Mouse (Mus musculus) embryonic facial prominence, embryonic 11.5 days (tissue): ENCODE data around the gene Usp11. TPM values are rescaled to one million over a fixed set of nuclear protein-coding genes. Genes with fewer than 3 reads are reported as not detected.

Experiments
- ATAC-seq: fragments of 200-750 bp; cut with Nextera tagmentation; replicated peaks from 2 replicates; pipeline ENCODE4 v1.8.0; 2017; ENCODE audit warnings: low read depth; ENCODE audit not compliant: insufficient number of reproducible peaks, low FRiP score, low TSS enrichment
- DNase-seq: peaks from one replicate; pipeline ENCODE4 v3.0.0-alpha.2; 2015; ENCODE audit warnings: low spot score
- H3K27ac ChIP-seq: fragments of 300-500 bp; sonication (generic); replicated peaks from 2 replicates; pipeline ENCODE4 v1.5.1; 2014; ENCODE audit warnings: mild to moderate bottlenecking, low read depth, low read length, control low read depth
- H3K27me3 ChIP-seq: fragments of 300-500 bp; sonication (generic); 2 replicates; pipeline ENCODE4 v1.6.1; 2014; ENCODE audit warnings: mild to moderate bottlenecking, low read length, moderate library complexity, mixed read lengths; ENCODE audit not compliant: control insufficient read depth, insufficient read depth
- H3K36me3 ChIP-seq: fragments of 300-500 bp; sonication (generic); replicated peaks from 2 replicates; pipeline ENCODE4 v1.6.1; 2014; ENCODE audit warnings: low read depth, mild to moderate bottlenecking, low read length, moderate library complexity, mixed read lengths; ENCODE audit not compliant: control insufficient read depth, insufficient read depth
- H3K4me1 ChIP-seq: fragments of 300-500 bp; sonication (generic); 2 replicates; pipeline ENCODE4 v1.6.1; 2014; ENCODE audit warnings: low read length, mixed read lengths; ENCODE audit not compliant: control insufficient read depth, insufficient read depth
- H3K4me2 ChIP-seq: fragments of 300-500 bp; sonication (generic); 2 replicates; pipeline ENCODE4 v1.6.1; 2014; ENCODE audit warnings: low read depth, mild to moderate bottlenecking, control low read depth, low read length, moderate library complexity
- H3K4me3 ChIP-seq: fragments of 300-500 bp; sonication (generic); 2 replicates; pipeline ENCODE4 v1.5.1; 2014; ENCODE audit warnings: low read depth, low read length, control low read depth
- H3K9ac ChIP-seq: fragments of 300-500 bp; sonication (generic); replicated peaks from 2 replicates; pipeline ENCODE4 v1.6.1; 2014; ENCODE audit warnings: mild to moderate bottlenecking, control low read depth, low read length
- H3K9me3 ChIP-seq: fragments of 300-500 bp; sonication (generic); replicated peaks from 2 replicates; pipeline ENCODE4 v1.6.1; 2016; ENCODE audit warnings: mild to moderate bottlenecking, low read length, inconsistent platforms, mixed read lengths; ENCODE audit not compliant: control insufficient read depth
- WGBS: fragments of 180-500 bp; shearing (Covaris S2); extraction: QIAGEN DNeasy Blood & Tissue Kit; methylation state at CpG from one replicate; pipeline ENCODE4 v1.1.7; 2014; 5-methylcytosine and 5-hydroxymethylcytosine counted together
- polyA plus RNA-seq: library from polyadenylated mRNA; unstranded; fragments of >200 nt; fragmentation: Nextera tagmentation; extraction: Ambion mirVana; gene quantifications from 2 replicates; pipeline ENCODE4 v1.2.1, GENCODE M21; 2014

The Usp11 gene
- polyA plus RNA-seq, result 68.2 and 70.8 TPM in 2 replicates

DNA sequence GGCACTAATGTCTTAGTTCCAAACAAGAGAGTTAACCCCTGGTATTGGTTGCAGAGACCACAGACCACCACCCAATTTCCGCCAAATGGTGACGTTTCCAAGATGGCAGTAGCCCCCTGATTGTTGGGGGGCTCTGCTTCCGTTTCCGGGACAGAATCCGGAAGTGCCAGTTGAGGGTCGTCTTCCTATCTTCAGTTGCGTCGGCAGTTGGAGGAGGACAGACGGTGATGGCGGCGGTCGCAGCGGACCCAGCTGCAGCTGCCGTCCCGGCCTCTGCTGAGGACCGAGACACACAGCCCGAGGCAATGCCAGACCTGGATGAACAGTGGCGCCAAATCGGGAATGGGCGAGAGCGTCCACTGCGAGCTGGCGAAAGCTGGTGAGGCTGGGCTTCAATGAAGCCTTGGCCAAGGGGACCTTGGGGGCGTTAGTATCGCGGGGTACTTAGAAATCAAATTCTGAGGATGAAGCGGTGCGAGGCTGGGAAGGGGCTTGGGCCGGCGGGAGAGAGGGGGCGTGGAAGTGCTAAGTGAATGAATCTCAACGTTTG is at the start of gene Usp11:
Usp11 (plus strand) TSS at position 166 of the 550 bp plus-strand sequence.
- Histone ChIP-seq H3K4me2 (peak within 1 kb of the TSS; percentile 19), H3K27me3 (no peaks in the 10 kb centered on the region), H3K27ac (peak within 1 kb of the TSS; percentile 85), H3K4me1 (no peaks in the 10 kb centered on the region), H3K9me3 (no peaks in the 10 kb centered on the region), H3K4me3 (peak within 1 kb of the TSS; percentile 58), H3K9ac (peak within 1 kb of the TSS; percentile 55), H3K36me3 (no peaks in the 10 kb centered on the region)
- ATAC-seq (peak; percentile 81), DNase-seq (peak; percentile 76)
- 21% methylated on average over 32 of the region's 32 CpGs for WGBS

DNA sequence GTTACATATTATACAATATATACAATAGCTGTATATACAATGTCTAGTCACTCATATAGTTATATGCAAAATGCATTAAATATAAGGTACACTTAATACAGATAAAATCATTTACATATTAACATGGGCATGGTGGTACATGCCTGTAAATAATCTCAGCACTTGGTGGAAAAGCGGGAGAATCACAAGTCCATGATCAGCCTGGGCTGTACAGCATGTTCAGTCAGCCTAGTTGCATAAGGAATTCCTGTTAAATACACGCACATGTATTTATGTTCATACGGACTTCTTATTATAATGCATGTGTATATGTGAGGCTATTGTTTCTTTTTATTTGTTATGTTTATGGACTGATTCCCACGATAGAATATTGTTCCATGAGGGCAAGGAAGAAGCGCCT is 46.1 kb upstream of the Usp11 start:
- H3K9me3 ChIP-seq, result no peaks in the 10 kb centered on the region
- no peak for DNase-seq
- H3K9ac ChIP-seq, result no peak overlapping the region
- H3K4me2 ChIP-seq, result no peak overlapping the region
- H3K4me1 ChIP-seq, result no peaks in the 10 kb centered on the region
- WGBS, result 28% methylated on average over 5 of the region's 5 CpGs
- no peak overlapping the region for H3K4me3 ChIP-seq
- no peaks in the 10 kb centered on the region for H3K36me3 ChIP-seq
- no peak overlapping the region for H3K27ac ChIP-seq
- ATAC-seq, result peak; percentile 14; the same call in 1 of the 2 replicates
- no peaks in the 10 kb centered on the region for H3K27me3 ChIP-seq

DNA sequence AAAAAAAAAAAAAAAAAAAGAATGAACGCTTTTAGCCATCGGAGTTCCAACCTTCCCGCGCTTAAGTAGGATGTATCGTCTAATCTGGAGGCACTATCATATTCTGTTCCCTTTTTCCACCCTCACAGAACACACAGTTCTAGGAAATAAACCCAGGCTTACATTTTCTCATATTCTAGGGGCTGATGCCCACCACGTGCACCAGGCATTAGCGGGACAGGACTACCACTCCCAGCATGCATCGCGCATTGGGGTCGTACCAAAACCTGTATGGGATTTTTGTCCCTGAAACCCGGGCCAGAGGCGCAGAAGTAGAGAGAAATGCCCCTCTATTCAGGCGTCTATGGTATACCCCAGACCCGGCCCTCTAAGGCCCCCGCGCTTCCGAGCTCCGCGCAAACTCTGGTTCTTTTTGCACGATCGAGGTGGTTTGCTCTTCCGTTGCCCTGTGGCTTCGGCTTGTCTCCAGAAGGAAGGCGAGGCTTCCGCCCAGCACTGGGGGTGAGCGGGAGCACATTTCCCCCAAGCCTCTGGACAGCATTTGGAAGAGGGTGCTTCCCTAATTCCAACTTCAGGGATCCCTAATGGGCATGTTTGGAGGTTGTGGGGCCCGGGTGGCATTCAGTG is 45.6 kb upstream of the Usp11 start, which contains the start of gene Uba1:
Uba1 (plus strand) TSS at position 301 of the 627 bp plus-strand sequence.
- DNase-seq (peak; percentile 90), ATAC-seq (peak; percentile 80)
- Histone ChIP-seq H3K27ac (no peak within 1 kb of the TSS), H3K36me3 (no peaks in the 10 kb centered on the region), H3K4me1 (no peaks in the 10 kb centered on the region), H3K27me3 (no peaks in the 10 kb centered on the region), H3K9ac (peak within 1 kb of the TSS; percentile 48), H3K4me2 (peak within 1 kb of the TSS; percentile 63), H3K4me3 (peak within 1 kb of the TSS; percentile 41), H3K9me3 (no peaks in the 10 kb centered on the region)
- WGBS, result 12% methylated on average over 27 of the region's 27 CpGs

DNA sequence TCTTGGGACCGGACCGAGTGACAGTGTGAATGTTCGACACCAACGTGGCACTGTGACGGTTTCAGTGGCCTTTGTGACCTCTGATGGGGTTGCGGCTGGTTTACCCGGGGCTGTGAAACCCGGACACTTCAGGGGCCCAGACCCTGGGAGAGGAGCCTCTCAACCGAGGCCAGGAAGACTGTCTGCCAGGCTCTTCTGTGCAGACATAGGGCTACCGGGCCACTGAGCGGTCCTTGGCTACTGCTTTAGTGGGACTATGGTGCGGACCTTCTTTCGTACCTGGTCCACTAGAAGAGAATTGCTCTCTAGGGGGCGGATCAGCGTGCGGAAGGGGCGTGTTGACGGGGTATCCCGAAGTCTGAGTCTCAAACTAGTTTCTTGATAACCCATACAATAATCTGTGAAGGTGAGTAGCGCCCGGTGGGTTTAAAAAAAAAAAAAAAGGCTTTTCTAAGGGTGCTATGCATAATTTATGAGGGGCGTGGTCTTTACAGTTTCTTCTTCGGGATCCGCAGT is 44.8 kb upstream of the Usp11 start:
- WGBS, result 16% methylated on average over 24 of the region's 24 CpGs
- DNase-seq (peak; percentile 13), ATAC-seq (0 out of 2 replicates have a peak, but pooled peaks have one; percentile 15)
- Histone ChIP-seq H3K9me3 (no peaks in the 10 kb centered on the region), H3K4me2 (peak overlapping the region; percentile 63), H3K36me3 (no peaks in the 10 kb centered on the region), H3K4me3 (peak overlapping the region; percentile 41), H3K4me1 (no peaks in the 10 kb centered on the region), H3K27ac (no peak overlapping the region), H3K27me3 (no peaks in the 10 kb centered on the region), H3K9ac (peak overlapping the region; percentile 48)

DNA sequence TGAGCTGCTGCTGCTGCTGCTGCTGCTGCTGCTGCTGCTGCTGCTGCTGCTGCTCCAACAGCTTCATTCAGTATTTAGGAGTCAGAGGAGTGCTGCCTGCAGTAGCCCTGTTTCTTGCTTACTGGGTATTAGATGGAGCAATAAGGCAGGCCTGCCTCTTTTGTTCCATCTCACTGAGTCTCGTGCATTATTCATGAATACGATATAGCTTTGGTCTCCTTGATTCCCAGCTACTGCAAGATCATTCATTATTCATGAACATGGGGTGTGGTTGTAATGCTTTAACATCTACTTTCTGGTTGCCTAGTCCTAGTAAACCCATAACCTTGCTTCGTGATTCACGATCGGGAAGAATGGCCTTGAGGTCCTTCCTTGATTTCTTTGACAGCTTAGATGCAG is 41.4 kb upstream of the Usp11 start:
- Histone ChIP-seq H3K4me2 (no peak overlapping the region), H3K9ac (no peak overlapping the region), H3K9me3 (no peaks in the 10 kb centered on the region), H3K27ac (no peak overlapping the region), H3K4me3 (no peak overlapping the region), H3K27me3 (no peaks in the 10 kb centered on the region), H3K4me1 (no peaks in the 10 kb centered on the region), H3K36me3 (no peaks in the 10 kb centered on the region)
- WGBS, result 25% methylated on average over 5 of the region's 5 CpGs
- ATAC-seq (0 out of 2 replicates have a peak, but pooled peaks have one; percentile 2), DNase-seq (no peak)

DNA sequence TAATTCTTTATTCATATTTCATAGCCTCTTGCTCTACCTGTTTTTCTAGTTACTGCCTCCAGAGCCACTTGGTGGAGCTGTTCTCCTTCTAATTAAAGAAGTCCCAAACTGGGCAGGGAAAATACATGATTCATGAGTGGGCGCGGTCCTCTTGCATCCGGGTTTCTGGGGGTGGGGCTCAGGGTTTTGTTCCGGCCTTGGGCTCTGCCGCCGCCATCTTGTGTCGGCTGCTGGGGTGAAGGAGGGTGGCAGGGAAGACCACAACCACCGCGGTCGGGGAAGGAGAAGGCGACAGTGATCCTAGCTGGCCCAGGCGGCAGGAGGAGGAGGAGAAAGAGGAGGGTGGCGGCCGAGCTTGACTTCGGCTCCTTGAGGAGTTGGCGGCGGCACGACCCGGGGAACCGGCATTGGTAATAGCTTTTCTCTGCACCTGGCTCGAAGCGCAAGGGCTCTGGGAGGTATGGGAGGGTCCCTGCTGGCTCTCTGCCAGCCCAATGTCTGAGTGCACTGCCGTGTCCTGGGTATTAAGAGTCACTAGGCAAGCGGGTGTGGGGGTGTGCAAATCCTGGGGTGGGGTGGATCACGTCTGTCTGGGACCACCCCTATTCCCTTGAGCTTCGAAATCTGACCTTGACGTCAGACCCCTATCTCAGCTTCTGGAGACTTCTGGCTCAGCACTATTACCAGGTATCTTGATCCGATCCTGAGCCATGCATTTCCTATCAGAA is 40.8 kb upstream of the Usp11 start:
- DNase-seq (peak; percentile 90), ATAC-seq (peak; percentile 86)
- 15% methylated on average over 25 of the region's 28 CpGs for WGBS
- peak overlapping the region; percentile 71 for H3K9ac ChIP-seq
- H3K27ac ChIP-seq, result no peak overlapping the region; the same call in 1 of the 2 replicates
- H3K4me2 ChIP-seq, result peak overlapping the region; percentile 41
- peak overlapping the region; percentile 59 for H3K4me3 ChIP-seq
- H3K4me1 ChIP-seq, result no peaks in the 10 kb centered on the region
- H3K36me3 ChIP-seq, result no peaks in the 10 kb centered on the region
- H3K27me3 ChIP-seq, result no peaks in the 10 kb centered on the region
- H3K9me3 ChIP-seq, result no peaks in the 10 kb centered on the region

DNA sequence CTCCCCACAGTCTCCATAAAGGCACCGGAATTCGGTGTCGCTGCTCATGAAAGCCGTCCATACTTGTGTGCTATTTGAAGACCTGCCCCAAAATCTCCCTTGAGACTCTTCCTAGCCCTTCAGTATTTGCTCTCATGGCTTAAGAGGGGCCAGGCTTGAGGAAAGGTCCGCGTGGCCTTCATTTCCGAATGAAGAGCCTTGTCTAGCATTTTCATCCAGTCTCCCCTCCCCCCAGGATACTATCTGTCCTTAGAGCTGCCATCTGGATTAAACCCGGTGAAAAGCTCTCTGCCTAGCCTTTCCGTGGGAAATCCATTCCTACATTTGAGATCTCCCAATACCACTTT is 40.3 kb upstream of the Usp11 start:
- Histone ChIP-seq H3K4me3 (peak overlapping the region; percentile 59), H3K27me3 (no peaks in the 10 kb centered on the region), H3K4me2 (peak overlapping the region; percentile 41), H3K9me3 (no peaks in the 10 kb centered on the region), H3K27ac (no peak overlapping the region), H3K36me3 (no peaks in the 10 kb centered on the region), H3K9ac (peak overlapping the region; percentile 71), H3K4me1 (no peaks in the 10 kb centered on the region)
- 16% methylated on average over 9 of the region's 9 CpGs for WGBS
- ATAC-seq (no peak), DNase-seq (no peak)
